Mouse (Mus musculus) cerebellum, adult 8-10 months (tissue): ENCODE results near the gene Lrrc43.
"Not testable (repeated sequence)": the region's sequence is repeated elsewhere in the genome, so short reads cannot be mapped to it uniquely, and the experiment has no call there.

ENCODE experiments used
- DNase-seq: peaks from one replicate; pipeline ENCODE4 v3.0.0; 2022

Lrrc43 gene

DNA sequence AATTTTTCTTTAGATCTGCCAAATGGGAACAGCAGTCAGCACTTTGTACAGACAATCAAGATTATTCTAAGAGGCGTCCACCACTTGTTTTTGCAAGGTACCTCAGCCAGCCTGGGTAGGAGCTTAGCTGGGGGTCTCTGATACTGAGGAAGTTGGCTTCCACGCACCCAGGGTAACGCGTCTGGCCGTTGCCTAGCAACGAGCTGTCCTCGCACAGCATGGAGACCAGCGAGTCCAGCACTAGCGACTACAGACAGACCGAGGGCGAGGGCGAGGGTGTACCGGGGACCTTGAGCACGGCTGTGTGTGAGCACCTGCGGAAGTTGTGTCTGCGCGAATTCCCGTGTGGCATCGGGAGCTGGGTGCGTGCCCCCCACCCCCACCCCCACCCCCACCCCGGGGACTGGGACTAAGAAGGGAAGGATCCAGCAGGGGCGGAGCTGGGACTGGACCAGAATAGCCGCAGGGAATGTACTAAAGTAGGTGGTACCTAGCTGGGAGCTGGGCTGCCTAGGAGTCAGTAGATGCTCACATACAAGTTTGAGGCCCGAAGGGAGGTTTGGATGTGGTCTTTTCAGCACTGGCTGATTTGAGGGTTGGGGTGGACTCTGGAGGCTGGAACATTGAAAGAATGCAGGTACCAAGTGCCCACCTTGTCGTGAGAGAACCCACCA is at the start of gene Lrrc43, which contains the start of gene Il31:
Gene Lrrc43 (plus strand): TSS at position 194 of the 674 bp plus-strand sequence.
Gene Il31 (minus strand): TSS at position 378 of the 674 bp plus-strand sequence.
- no peak for DNase-seq

DNA sequence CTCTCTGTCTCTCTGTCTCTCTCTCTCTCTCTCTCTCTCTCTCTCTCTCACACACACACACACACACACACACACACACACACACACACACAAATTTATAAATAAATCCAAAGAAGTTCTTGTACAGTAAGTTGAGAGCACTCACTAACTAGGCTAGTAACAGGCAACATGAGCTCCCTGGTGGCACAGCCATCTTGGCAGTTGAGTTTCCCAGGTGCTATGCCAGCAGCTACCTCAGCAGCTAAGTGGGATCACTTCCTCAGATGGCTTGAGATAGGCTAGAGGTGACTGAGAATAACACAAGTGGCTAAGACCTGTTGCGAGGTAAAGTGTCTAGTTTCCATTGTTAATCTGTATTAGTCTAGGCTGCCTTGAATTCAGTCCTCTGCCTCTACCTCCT is 49.8 kb upstream of the Lrrc43 start:
- no peak for DNase-seq

GRCm38 (mm10) chr5:123439941-123440340 is 49.2 kb upstream of the Lrrc43 start:
- DNase-seq, result peak; percentile 45

GRCm38 (mm10) chr5:123440664-123441063 is 48.4 kb upstream of the Lrrc43 start:
- DNase-seq, result no peak

DNA sequence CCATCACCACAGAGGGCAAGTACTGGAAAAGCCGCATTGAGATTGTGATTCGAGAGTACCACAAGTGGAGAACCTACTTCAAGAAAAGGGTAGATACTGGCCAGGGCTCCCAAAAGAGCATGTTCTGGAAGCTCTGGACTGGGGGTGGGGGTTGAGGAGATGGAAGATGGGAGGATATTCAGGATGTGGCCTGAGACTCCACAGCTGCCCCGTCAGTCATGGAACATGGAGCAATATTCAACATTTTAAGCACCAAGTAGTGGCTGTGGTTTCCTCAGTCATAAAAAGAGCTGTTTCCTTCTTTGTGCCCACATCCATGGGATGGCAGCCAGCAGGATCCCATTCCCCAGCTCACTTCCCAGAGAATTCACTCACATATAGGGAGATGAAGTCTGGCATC is 46.8 kb upstream of the Lrrc43 start:
- DNase-seq, result no peak

GRCm38 (mm10) chr5:123444069-123444468 is 45.0 kb upstream of the Lrrc43 start:
- DNase-seq, result peak; percentile 74

DNA sequence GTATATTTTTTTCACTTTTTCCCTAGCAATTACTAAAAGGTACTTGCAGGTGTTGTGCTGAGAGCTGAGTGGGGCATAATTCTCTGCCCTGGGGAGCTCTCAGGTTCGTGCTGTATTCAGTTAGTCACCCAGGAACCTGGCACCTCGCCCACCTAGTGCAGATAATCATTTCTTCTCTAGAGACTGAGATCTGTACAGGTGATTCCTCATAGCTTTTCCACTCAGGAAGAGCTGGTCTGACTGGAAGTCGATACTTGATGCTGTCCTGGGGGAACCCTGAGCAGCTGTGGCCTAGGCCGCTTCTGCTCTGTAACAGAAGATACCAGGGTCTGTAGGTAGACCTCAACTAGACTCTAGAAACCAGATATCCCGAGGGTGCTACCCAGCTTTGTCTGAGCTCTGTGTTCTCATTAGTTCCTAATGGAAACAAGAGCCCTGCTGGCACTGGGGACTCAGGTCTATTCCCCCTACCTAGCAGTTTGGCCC is 44.2 kb upstream of the Lrrc43 start:
- no peak for DNase-seq

DNA sequence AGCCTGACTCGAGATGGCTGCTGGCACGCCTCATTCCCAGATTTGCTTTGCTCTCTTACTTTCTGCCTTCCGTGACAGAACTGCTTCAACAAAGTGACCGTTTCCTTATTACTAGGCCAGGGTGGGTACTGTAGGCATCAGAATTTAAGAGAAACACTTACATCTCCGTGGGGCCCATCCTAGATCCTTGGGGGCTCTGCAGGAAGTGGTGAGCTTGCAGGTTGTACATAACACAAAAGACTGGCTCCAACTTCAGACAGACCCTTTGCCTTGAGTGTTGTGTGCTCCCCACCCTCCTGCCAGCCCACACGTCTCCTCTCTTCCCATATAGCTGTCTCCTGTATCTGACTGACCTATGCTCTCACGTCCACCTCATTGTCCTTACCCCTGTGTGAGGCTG is 37.2 kb upstream of the Lrrc43 start:
- DNase-seq, result no peak

GRCm38 (mm10) chr5:123461420-123461819 is 27.7 kb upstream of the Lrrc43 start:
- no peak for DNase-seq

GRCm38 (mm10) chr5:123464638-123465037 is 24.5 kb upstream of the Lrrc43 start:
- no peak for DNase-seq

DNA sequence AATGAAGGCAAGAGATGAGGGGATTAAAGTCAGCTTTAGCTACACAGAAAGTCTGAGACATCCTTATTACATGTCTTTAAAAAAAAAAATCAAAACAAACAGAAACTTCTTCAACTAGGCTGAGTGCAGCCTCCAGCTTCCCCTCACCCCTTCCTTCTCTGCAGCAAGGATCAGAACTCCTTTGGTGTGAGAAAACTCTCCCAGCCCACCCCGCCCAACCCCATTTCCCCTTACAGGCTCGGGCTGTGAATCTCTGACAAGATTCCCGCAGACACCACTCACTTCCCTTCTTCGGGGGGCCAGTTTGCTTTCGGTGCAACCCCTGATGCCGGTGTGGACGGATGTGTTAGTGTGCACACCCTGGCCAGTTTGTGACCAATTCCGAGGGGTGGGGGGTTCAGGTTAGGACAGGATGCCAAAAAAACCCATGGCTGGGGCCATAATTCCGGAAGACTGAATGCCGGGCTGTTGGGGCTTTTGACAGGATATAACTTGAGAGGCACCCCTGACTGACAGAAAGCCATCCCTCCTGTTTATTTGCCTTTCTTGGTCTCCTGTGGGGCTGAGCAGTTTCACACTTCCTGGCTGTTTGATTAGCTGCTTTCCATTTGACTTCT is 18.2 kb upstream of the Lrrc43 start:
- no peak for DNase-seq

- no peak for DNase-seq
Measured at GRCm38 (mm10) chr5:123473817-123474216, 15.3 kb upstream of the Lrrc43 start.

DNA sequence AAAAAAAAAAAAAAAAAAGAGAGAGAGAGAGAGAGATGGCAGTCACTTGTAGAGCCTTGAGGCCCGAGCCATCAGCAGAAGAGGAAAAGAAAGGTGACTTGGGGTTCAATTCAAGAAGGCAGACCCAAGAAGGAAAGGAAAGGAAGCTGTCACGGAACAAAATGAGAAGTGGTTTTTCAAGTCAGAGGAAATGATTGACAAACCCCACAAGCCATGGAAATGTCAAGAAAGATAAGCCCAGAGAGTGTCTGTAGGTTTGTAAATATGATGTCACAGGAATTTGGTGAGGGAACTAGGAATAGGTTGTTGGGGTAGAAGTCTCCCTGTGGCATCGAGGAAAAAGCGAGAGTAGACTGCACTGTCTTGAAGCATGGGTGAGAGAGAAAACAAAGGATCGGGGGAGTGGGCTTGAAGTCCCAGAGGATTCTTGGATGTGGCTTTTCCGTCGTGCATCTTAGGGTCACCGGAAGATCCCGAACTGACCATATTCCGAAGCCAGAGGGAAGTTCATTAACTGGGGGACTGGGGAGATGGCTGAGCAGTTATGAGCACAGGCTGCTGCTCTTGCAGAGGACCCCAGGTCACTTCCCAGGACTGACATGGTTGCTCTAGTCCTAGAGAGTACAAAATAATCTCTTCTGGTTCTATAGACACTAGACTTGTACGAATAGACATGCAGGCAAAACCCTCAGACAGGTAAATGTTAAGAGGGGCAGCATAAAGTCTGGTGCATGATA is 1.3 kb upstream of the Lrrc43 start:
- DNase-seq, result no peak

- DNase-seq, result no peak
Measured at GRCm38 (mm10) chr5:123489935-123490334, 830 bp downstream of the Lrrc43 start.

DNA sequence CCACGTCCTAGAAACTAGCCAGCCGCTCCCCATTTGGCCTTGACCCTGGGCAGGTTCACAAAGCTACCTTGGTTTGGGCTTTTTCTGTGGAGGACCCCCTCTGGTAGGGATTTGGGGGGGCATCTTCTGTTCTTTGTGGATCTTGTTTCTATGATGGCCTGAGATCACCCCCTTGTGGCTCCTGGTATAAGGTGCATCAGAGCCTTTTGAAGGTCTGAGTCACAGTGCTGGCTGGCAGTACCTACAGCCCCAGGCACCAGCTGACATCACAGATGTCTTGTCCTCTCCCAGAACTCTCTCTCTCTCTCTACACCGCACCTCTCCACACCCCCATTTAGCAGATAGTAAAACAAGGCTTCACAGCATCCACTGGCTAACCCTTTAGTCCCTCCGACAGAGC is 10.6 kb downstream of the Lrrc43 start:
- DNase-seq, result peak; percentile 57

DNA sequence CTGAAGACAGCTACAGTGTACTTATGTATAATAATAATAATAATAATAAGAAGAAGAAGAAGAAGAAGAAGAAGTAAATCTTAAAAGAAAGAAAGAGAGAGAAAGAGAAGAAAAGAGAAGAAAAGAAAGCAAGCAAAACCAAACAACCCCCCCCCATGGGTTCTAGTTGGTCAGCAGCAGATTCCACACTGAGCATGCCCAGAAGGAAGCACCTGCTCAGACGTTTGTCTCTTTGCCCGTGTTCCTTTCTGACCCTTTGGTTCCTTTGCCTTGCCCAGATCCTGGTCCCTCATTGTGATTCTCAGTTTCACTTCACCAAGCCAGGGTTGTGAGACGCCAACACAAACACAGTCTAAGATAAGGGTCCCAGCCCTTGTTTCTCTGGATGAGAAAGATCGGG is 12.9 kb downstream of the Lrrc43 start:
- no peak for DNase-seq

GRCm38 (mm10) chr5:123507936-123508723 is 19.0 kb downstream of the Lrrc43 start:
- DNase-seq, result peak; percentile 56

- no peak for DNase-seq
Measured at GRCm38 (mm10) chr5:123508921-123509320, 19.8 kb downstream of the Lrrc43 start.

GRCm38 (mm10) chr5:123510160-123510559 is 21.1 kb downstream of the Lrrc43 start, which contains the start of gene B3gnt4:
B3gnt4 (plus strand) TSS chr5:123510460.
- no peak for DNase-seq

DNA sequence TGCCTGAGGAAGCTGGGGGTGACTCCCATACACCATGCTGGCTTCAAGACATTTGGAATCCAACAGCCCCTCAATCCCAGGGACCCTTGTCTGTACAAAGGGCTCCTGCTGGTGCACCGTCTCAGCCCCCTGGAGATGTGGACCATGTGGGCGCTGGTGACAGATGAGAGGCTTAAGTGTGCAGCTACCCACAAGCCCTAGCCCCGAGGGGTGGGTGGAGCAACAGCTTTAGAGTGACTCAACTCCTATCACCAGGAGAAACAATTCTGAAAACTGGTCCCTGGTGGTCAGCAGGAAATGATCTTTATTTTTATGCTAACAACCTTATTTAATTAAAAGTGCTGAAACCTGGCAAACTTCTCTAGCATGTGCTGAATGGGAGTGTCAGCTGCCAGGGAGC is 22.3 kb downstream of the Lrrc43 start:
- not testable (repeated sequence) for DNase-seq

DNA sequence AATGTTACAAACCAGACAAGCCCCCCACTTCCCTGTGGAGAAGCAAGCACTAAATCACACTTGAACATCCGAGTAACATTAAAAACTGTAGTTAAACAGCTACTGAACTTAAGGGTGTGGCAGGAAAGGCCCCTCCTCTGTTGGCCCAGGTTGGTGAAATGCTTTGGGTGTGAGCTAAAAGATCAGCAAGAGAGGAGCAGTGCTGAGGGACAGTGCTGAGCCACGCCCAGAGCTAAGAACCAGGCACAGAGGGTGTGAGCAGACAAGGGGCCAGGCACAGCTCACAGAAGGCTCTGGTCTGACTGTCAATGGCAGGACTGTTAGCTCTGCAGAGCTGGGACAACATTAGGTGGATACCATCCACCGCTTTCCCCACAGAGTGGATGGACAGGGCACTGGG is 23.0 kb downstream of the Lrrc43 start:
- DNase-seq, result no peak

- no peak for DNase-seq
Measured at GRCm38 (mm10) chr5:123514871-123515270, 25.8 kb downstream of the Lrrc43 start.

GRCm38 (mm10) chr5:123520666-123521065 is 31.6 kb downstream of the Lrrc43 start:
- DNase-seq, result no peak
